Mouse (Mus musculus) G1E (cell line): ENCODE measurements around the gene Palm2.

Experiments
- CTCF ChIP-seq: IDR thresholded peaks from 2 replicates; pipeline ENCODE4 v1.5.1; 2012; ENCODE audit warnings: low read depth, low read length, inconsistent platforms, mixed read lengths
- GATA1 ChIP-seq: IDR thresholded peaks from 2 replicates; pipeline ENCODE4 v1.6.1; 2012; ENCODE audit warnings: borderline replicate concordance, low read length, inconsistent platforms, mixed read lengths
- GATA2 ChIP-seq: IDR thresholded peaks from 2 replicates; pipeline ENCODE4 v1.6.1; 2012; ENCODE audit warnings: low read depth, low read length, inconsistent platforms, borderline replicate concordance
- POLR2AphosphoS5 ChIP-seq: IDR thresholded peaks from 2 replicates; pipeline ENCODE4 v1.6.1; 2012; ENCODE audit warnings: low read depth, low read length, inconsistent platforms; ENCODE audit not compliant: insufficient replicate concordance

DNA sequence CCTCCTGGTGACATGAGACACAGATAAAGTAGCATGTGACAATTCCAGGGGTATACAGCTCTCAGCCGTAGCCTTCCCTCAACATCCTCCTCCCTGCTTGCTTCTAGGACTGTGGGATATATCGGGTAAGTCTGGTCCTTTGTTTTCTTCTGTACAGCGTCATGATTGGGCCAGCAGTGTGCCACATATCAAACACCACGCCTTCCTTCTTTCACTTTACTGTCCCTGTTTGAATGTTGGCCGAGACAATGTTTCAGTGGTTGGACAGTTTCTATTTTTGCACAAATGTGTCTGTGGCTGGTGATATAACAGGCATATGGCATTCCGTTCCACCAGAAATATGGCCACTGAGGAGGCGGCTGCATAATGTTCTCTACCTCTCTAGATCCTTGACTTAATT is 188.8 kb downstream of the Palm2 start:
- TF ChIP-seq CTCF, result no peak
- no peak for TF ChIP-seq GATA2
- no peak for TF ChIP-seq POLR2AphosphoS5
- no peak for TF ChIP-seq GATA1
